Mouse (Mus musculus): ENCODE data around the gene Pcyt1b.

Gene Pcyt1b

DNA sequence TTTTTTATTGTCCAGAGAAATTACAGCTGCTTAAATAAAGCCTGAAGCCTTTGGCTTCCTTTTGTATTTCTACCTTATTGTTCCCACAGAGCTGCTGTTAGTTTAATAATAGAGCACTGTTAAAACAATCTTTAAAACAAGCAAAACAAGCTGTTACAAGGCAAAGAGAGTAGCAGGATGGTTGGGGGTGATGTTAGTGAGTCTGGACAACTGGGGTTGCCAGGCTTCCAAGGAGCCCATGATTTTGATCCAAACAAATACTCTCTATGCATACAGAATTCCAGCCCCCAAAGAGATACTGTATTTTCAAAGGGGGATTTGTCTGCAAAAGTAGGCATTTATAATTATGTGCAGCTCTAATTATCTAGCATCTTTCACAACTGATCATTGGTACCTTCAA, 77.7 kb downstream of the Pcyt1b start:
- DNase-seq (ENCODE audit: low spot score in 2 of 2) = no peak

DNA sequence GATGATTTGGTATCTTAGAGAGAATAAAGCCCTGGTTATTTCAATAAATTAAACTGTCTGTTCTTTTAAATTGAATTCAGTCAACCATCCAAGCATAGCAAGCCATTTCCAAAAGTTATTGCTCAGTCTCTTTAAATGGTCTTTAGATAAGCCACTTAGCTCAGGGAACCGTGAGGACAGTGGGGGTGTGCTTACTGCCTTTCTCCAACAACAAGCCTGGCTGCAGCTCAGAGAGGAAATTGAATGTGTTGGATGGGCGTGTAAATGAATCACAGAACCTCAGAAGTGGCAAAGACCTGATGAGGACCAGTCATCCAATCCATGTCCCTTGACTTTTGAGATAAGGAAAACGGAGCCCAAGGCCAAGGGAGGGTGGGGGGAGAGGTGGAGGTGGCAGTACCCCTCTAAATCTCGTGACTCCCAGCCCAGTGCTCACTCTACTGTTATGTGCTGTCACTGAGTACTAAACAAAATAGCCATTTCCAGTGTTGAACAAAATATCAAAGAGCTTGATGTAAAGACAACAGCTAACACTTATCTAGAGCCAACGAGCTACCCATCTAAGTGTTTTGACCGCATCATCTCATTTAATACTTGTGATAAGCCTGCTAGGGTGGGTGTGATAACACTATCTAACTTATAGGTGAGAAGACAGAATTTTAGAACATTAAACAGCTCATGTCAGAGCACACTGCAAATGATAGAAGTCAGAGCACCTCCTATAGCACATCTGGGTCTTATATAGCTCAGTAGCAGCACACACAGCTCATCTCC, 78.5 kb downstream of the Pcyt1b start:
- no peak for DNase-seq (ENCODE audit: low spot score in 2 of 2)

DNA sequence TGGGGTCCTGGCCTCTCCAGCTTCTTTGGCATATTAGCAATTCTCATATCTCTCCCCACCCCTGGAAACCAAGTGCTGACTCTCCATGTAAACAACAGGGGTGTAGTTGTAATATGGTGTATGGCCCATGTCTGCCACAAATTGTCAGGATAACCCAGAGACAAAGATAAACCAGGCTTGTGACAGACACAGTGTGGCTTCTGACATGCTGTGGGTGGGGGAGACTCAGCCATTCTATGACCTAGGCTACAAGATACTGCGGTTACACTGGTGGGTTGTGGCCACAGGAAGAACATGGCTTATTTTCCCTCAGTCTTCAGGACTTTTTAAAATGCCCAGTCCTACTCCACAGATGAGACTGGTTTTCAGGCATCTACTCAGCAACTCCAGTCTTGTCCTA, 94.5 kb downstream of the Pcyt1b start:
- DNase-seq (ENCODE audit: low spot score in 2 of 2) = no peak

DNA sequence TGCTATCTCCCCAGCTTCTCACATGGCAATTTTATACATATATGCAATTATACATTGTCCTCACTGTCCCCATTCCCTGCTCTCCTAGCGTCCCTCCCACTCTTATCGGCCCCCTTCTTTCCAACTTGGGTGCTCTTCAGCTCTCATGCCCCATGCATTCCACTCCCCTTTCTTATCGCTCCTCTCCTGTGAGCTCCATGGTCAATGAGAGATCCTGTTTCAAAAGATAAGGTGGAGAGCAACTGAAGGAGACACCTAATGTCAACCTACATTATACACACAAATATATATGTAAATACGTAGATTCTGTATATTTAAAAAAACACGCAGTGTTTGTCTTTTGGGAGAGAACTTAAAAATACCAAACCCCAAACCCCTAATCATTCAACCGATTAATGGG, 95.9 kb downstream of the Pcyt1b start:
- no peak for DNase-seq (ENCODE audit: low spot score in 2 of 2)

- no peak for DNase-seq (ENCODE audit: low spot score in 2 of 2)
Observed at GRCm38 (mm10) chrX:93755210-93755842, 100.7 kb downstream of the Pcyt1b start.

- DNase-seq (ENCODE audit: low spot score in 2 of 2) = no peak
Observed at GRCm38 (mm10) chrX:93756867-93757455, 102.3 kb downstream of the Pcyt1b start.

- no peak for DNase-seq (ENCODE audit: low spot score in 2 of 2)
Observed at GRCm38 (mm10) chrX:93760770-93761169, 106.1 kb downstream of the Pcyt1b start.

GRCm38 (mm10) chrX:93789562-93789961, 134.9 kb downstream of the Pcyt1b start:
- no peak for DNase-seq (ENCODE audit: low spot score in 2 of 2)

- DNase-seq (ENCODE audit: low spot score in 2 of 2) = no peak
Observed at GRCm38 (mm10) chrX:93793168-93793567, 138.5 kb downstream of the Pcyt1b start.
